Mouse (Mus musculus) c-Kit-negative CD71-positive TER-119-positive erythroid progenitor cells, embryonic 14.5 days (primary cell): Measurements from ENCODE around the gene Klhl41.

Source experiments
- DNase-seq: peaks from one replicate; pipeline ENCODE4 v3.0.0-alpha.2; 2013; ENCODE audit warnings: low read depth, low spot score

The Klhl41 gene

DNA sequence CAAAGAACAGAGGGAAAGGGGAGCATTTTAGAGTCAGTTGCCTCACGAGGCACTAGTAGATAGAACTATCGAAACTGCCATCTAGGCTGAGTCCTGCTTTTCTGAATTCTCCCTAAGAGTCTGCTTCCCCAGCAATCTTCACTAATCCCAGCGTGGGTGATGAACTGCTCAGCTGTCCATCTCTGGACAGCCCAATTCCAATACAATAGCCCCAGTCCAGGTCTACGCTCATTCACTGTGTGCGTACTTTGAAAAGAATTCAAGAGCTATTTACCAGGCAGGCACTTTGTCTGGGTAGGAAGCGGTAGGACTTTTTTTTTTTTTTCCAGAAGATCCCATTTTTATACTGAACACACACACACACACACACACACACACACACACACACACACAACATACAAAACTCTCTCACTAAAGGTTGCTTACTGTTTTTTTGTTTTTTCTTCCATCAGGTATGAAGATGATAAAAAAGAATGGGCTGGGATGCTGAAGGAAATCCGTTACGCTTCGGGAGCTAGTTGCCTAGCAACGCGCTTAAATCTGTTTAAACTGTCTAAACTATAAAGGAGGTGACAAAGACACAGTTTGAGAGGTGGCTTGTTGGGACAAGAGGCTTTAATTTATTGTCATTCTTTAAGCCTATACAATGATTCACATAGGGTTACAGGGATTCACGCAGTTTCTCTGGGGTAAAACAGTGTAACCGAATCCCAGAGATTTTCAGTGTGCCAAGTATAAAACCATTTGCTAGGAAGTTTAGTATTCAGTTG, 13.3 kb downstream of the Klhl41 start:
- DNase-seq = no peak

DNA sequence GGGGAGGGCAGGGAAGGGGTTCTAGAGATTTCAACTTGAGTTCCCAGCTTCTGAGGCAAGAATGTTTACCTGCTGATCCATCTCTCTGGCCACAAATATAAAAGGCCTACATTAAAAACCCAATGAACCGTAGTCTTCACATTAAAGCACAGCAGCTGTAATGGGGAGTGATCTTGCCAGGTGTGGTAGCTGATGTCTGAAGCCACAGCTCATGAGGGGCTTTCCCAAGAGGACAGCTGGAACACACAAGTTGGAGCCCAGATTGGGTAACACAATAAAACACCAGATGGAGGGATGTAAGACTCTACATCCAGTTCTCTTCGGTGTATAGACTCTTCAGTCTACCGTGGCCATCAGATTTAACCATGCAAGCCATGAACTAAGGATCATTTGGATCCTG, 14.6 kb downstream of the Klhl41 start:
- no peak for DNase-seq

DNA sequence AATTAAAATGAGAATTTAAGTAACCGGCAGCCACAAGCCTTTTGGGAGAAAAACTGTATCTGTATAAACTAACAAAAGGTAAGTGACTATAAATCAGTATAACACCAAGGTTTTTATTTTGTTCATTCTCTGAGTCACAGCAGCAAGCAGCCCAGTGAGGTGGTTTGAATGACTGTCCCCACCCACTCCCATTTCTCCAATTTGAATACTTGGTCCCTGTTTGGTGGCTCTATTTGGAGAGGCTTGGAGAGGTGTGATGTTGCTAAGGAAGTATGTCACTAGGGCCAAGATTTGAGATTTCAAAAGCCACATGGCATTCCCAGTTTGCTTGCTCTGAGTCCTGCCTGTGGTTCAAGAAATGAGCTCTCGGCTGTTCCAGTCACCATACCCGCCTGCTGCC, 20.3 kb downstream of the Klhl41 start:
- DNase-seq = no peak

DNA sequence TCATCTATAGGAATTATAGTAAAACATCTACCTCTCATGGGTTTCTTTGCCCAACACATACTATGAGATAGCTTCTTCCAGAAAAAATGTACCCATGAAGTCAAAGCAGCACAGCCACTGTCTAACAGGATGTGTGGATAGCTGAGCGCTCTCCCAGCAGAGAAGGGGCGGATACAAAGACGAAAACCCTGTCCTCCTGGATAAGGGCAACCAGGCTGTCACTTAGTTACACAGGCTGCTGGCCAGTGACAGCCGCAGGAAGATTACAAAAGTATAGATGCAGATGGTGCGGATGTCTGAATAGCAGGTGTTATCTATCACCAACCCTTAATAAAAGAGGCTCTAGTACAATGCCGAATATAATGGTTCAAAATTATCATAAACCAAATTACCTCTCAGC, 20.9 kb downstream of the Klhl41 start:
- DNase-seq = no peak

DNA sequence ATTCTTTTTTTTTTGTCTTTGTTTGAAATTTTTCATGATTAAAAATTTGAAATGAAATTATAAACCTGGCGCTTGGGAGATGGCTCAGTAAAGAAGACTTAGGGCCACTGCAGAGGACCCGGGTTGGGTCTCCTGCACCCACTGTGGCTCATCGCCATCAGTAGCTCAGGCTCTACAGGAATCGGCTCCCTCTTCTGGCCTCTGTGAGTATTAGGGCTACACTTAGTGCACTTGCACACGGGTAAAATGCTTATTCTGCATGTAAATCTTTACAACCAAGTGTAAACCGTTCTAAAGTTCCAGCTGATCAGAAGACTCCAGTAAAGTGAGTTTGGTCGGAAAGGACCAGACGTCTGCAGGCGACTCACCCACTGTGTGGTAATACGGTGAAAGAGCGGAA, 23.6 kb downstream of the Klhl41 start:
- no peak for DNase-seq

DNA sequence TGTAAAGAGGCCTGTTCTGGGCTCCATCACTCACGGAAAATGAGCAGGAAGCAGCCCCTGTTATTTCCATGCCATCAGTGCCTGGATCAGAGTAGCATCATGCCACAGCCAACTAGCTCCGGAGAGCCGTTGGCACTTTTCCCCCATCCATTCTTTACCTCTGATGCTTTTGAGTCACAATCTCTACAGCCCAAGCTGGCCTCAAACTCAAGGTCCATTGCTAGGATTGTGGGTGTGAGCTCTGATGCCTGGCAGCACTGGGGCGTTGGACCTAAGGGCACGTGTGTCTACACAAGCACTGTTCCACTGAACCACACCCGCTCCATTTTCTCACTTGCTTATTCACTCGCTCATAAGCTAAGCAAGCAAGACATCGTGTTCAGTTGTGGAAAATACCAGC, 30.5 kb downstream of the Klhl41 start:
- DNase-seq = no peak

DNA sequence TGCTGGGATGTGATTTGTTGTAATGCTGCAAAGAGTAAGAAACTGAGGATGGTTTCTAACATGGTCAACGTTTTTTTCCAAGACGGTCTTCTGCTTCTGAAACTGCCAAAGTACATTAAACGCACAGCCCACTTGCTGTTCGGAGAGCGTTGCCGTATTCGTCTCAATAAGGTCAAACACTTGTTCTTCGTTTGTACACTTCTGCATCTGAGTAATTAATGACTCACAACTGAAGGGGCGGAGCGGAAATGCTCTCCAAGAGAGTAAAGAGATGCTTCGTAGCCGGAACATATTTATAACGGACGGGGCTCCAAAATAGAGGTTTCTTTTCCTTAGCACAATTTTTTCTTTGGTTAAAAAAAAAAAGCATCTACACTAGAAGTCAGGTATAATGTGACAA, 42.3 kb downstream of the Klhl41 start:
- DNase-seq = no peak

DNA sequence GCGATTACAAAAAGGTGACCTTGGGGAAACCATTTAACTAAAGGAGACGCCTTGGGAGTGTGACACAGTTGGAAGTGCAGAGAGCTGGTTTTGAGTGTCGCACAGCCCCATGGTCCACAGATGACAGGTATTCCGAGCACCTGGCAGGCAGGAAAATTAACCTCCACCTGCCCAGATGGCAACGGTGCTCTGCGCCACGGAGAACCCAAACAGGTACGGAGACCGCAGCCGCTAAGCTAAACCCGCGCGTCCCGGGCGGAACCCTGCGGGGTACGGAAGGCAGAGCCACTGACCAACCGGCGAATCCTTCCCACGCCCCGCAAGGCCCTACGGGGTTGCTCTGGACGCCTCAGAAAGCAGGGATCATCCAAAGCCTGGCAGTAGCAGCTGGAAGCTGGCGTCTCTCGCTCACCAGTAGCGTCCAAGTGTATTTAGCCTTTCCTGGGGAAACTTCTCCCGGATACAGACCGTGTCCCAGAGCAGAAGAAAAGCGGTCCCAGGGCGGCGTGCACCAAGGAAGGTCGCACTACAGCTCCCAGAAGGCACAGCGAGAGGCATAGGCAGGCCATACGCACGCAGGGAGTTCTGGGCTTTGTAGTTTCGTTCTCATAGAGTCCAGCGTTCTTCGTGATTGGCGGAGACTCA, 43.2 kb downstream of the Klhl41 start, which contains the start of gene Fastkd1:
Gene Fastkd1 (minus strand): TSS at position 536 of the 645 bp plus-strand sequence.
- peak; percentile 74 for DNase-seq

DNA sequence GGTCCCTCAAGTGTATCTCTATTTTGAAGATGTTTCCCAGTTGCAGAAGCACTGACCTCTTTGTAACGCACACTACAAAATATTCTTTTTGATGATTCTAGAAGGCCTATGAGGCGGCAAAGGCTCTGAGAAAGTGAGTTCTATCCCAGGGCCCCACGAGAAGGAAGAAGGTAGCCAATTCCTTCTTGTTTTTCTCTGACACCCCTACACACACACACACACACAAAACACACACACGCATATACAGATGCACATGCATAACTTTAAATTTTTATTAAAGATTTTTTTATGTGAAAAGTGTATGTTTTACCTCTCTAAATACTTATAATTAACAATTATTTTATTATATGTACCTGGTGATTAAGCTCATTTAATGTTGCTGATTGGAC, 43.7 kb downstream of the Klhl41 start:
- no peak for DNase-seq

DNA sequence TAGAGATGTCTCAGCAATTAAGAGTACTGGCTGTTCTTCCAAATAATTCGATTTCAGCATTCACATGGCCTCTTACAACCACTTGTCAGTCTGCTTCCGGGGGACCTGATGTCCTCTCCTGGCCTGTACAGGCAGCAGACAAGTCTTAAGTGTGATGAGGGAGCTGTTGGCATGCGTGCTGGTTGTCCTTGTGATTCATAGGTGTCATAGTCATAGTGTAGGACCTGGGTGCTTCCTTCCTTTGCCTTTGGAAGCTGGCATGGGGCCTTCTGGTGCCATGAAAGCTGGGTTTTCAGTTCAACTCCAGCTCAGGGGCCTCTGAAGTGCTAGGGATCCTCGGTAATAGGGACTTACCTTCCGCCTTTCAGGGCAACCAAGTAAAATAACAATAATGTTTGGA, 44.2 kb downstream of the Klhl41 start:
- no peak for DNase-seq

DNA sequence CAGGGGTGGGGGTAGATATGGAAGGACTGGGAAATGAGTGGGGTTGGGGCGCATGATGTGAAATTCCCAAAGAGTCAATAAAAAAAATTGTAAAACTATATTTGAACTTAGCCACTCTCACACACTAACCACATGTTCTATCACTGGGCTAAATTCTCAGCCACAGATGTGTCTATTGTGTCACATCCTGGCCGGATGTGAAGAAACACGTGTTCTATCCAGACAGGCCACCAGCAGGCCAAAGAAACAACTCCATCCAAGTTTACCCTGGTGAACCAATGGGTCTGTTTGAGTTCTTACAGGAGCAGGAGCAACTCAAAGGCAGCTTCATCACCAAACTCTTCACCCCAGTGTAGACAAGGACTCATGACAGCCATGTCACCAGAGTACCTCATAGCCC, 46.6 kb downstream of the Klhl41 start:
- DNase-seq = no peak

DNA sequence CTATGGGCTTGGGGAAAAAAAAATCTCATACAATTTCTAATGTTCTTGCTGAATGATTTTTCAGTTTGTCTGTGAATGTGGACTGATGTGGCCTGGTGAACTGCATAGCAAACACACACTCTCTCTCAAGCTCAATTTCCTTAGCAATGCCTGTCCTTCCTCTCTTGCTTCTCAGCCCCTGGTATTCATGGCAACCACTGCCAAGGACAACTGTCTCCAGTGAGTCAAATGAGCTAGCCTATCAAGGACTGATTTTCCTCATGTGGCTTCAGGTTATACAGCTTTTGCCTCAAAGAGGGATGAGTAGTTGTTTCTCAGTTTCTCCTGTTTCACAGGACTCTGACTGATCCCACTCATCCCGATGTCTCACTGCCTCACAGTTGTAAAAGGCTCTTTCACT, 49.2 kb downstream of the Klhl41 start:
- DNase-seq = no peak

DNA sequence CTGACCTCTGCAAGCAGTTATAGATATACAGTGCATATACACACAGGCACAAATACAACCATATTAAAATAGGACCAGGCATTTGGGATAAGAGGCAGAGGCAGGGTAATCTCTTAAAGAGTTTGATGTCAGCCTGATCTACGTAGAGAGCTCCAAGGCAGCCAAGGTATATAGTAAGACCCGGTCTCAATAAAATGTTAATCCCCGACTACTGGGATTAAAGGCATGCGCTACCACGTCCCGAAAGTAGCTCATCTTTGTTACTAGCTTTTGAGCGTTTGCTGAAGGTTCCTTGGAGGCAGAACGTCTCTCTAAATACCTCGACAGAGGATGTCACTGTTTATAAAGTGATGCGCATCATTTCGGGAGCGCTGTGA, 52.3 kb downstream of the Klhl41 start, which contains the start of gene Ppig:
Gene Ppig (plus strand): TSS at position 273 of the 377 bp plus-strand sequence.
- peak; percentile 13 for DNase-seq

DNA sequence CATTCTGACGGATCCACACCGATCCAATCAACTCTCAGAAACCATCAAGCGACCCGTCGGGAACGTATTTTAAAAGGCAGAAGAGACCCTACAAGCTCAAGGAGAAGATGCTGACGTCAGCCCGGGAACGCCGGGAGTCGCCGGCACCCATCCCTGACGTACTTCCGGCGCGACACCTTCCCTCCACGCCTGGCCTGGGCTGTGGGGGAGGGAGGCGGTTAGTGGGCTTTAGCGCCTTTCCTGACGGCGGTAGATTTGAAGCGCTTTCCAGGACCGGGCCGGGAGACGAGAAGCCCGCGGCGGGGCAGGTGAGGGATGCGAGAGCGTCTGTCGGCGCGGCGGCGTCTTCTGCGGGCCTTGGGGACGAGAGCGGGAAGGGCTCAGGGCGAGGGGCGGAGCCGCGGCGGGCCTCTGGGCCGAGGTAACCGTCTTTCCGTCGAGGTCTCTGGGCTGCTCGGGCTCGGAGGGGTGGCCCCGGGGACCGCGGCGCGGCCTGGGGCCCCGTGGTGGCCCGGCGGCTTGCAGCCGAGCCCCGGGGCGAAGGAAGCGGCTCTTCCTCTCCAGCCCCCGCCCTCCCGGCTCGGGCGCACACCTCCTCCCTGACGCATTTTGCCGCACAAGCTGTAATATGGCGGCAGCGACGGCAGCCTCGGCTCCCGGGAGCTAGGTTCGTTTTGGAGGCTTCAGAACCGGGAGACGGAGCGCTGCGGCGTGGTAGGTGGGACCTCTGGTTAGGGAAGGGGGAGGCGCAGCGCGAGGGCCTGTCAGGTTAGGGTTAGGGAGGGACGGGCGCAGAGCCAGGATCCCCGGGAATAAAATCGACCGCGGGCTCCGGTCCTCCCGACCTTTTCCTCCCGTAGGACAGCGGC, 53.0 kb downstream of the Klhl41 start:
- peak; percentile 83 for DNase-seq

DNA sequence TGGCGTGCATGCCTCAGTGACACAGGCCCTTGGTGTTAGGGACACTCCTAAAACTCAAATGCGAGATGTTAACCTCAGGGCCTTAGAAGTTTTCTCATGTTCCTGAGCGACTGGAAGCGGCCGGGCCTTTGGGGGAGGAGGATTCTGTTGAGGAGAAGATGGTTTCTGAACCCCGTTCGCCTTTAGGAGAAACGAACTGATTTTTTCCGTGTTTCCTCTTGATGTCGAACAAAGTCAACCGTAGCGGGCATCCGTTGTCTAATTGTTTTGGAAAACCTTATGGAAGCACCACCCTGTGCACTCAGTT, 53.6 kb downstream of the Klhl41 start:
- DNase-seq = no peak
